Mouse (Mus musculus): Measurements from ENCODE around the gene Lrrc3. TPM values are rescaled to one million over a fixed set of nuclear protein-coding genes. Genes with fewer than 3 reads are reported as not detected.

Lrrc3 gene
- polyA plus RNA-seq, 1 experiment from 2014 or later: 23.9 TPM

- 42% methylated on average over 14 of the region's 14 CpGs for WGBS
- Histone ChIP-seq H3K4me2 (peak overlapping the region; percentile 29), H3K9me3 (no peaks in the 10 kb centered on the region), H3K27me3 (no peaks in the 10 kb centered on the region), H3K9ac (no peak overlapping the region), H3K36me3 (no peaks in the 10 kb centered on the region), H3K4me1 (replicated peaks) (no peaks in the 10 kb centered on the region), H3K27ac (replicated peaks) (no peak overlapping the region), H3K4me3 (peak overlapping the region; percentile 17; the same call in 1 of the 2 replicates)
- peak; percentile 81 for ATAC-seq (ENCODE audit: low FRiP score, low read depth)
These were observed 38.1 kb downstream of the Lrrc3 start for GRCm38 (mm10) chr10:77864067-77864761.

- no peaks in the 10 kb centered on the region for H3K36me3 ChIP-seq
- H3K9ac ChIP-seq: no peak within 1 kb of the TSS
- no peaks in the 10 kb centered on the region for H3K4me1 ChIP-seq (replicated peaks)
- ATAC-seq (ENCODE audit: low FRiP score, low read depth): no peak
- no peak within 1 kb of the TSS for H3K27ac ChIP-seq (replicated peaks)
- H3K4me2 ChIP-seq: no peak within 1 kb of the TSS
- no peak within 1 kb of the TSS for H3K4me3 ChIP-seq
- 50% methylated on average over 7 of the region's 7 CpGs for WGBS
- no peaks in the 10 kb centered on the region for H3K27me3 ChIP-seq
- no peaks in the 10 kb centered on the region for H3K9me3 ChIP-seq
These were observed 40.7 kb downstream of the Lrrc3 start, which contains the start of gene Gm3285 for GRCm38 (mm10) chr10:77861675-77862074. Gene Gm3285, plus strand, starts transcription at chr10:77861975.

DNA sequence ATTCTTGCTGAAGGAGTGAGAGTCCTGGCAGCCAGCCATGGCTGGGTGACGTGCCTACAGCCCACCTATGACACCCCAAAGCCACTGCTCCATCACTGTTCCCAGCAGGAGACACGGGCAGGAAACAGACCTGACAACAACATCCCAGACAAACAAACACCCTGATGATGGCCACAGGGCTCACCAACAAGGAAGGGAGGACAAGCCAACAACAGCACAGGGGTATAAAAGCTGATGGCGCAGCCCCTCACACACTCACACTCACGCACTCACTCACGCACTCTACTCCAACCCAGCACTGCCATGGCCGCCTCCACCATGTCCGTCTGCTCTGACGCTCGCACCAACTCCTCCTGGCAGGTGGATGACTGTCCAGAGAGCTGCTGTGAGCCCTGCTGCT is 49.8 kb downstream of the Lrrc3 start, which contains the start of gene Gm10318:
Gene Gm10318 (plus strand): TSS at position 301 of the 400 bp plus-strand sequence.
- H3K27me3 ChIP-seq: no peaks in the 10 kb centered on the region
- no peaks in the 10 kb centered on the region for H3K9me3 ChIP-seq
- H3K4me3 ChIP-seq: no peak within 1 kb of the TSS
- WGBS: 62% methylated on average over 9 of the region's 9 CpGs
- no peaks in the 10 kb centered on the region for H3K4me1 ChIP-seq (replicated peaks)
- no peak within 1 kb of the TSS for H3K4me2 ChIP-seq
- no peak within 1 kb of the TSS for H3K9ac ChIP-seq
- no peaks in the 10 kb centered on the region for H3K36me3 ChIP-seq
- H3K27ac ChIP-seq (replicated peaks): no peak within 1 kb of the TSS
- no peak for ATAC-seq (ENCODE audit: low FRiP score, low read depth)

Other genes with a start within 250 kb of the Lrrc3 start
- gene Tspear, start 216.0 kb downstream of the Lrrc3 start, polyA plus RNA-seq (2015; fragmentation: Nextera tagmentation; extraction: Ambion mirVana): 0.99 and 1.3 TPM in 2 replicates
- not detected in 2 replicates for gene Gm19402, start 211.8 kb downstream of the Lrrc3 start, polyA plus RNA-seq (2015; fragmentation: Nextera tagmentation; extraction: Ambion mirVana)
- gene Gm9508, start 205.3 kb downstream of the Lrrc3 start, polyA plus RNA-seq (2015; fragmentation: Nextera tagmentation; extraction: Ambion mirVana): not detected in 2 replicates
- not detected in 2 replicates for gene Gm10272, start 195.9 kb downstream of the Lrrc3 start, polyA plus RNA-seq (2015; fragmentation: Nextera tagmentation; extraction: Ambion mirVana)
- gene Gm10024, start 191.1 kb downstream of the Lrrc3 start, polyA plus RNA-seq (2015; fragmentation: Nextera tagmentation; extraction: Ambion mirVana): not detected in 2 replicates
- not detected in 2 replicates for gene Gm10142, start 186.7 kb downstream of the Lrrc3 start, polyA plus RNA-seq (2015; fragmentation: Nextera tagmentation; extraction: Ambion mirVana)
- gene Krtap12-1, start 181.9 kb downstream of the Lrrc3 start, polyA plus RNA-seq (2015; fragmentation: Nextera tagmentation; extraction: Ambion mirVana): not detected in 2 replicates
- gene Gm10100, start 176.1 kb downstream of the Lrrc3 start, polyA plus RNA-seq (2015; fragmentation: Nextera tagmentation; extraction: Ambion mirVana): not detected in 2 replicates
- gene Gm18596, start 159.9 kb downstream of the Lrrc3 start, polyA plus RNA-seq (2015; fragmentation: Nextera tagmentation; extraction: Ambion mirVana): not detected in 2 replicates
- not detected in 2 replicates for gene Gm9736, start 151.2 kb downstream of the Lrrc3 start, polyA plus RNA-seq (2015; fragmentation: Nextera tagmentation; extraction: Ambion mirVana)
- gene Gm3233, start 142.9 kb downstream of the Lrrc3 start, polyA plus RNA-seq (2015; fragmentation: Nextera tagmentation; extraction: Ambion mirVana): not detected in 2 replicates
- gene Gm3238, start 131.2 kb downstream of the Lrrc3 start, polyA plus RNA-seq (2015; fragmentation: Nextera tagmentation; extraction: Ambion mirVana): not detected in 2 replicates
- not detected in 2 replicates for gene Gm7138, start 125.6 kb downstream of the Lrrc3 start, polyA plus RNA-seq (2015; fragmentation: Nextera tagmentation; extraction: Ambion mirVana)
- gene Gm3250, start 120.0 kb downstream of the Lrrc3 start, polyA plus RNA-seq (2015; fragmentation: Nextera tagmentation; extraction: Ambion mirVana): not detected in 2 replicates
- gene Gm7137, start 114.3 kb downstream of the Lrrc3 start, polyA plus RNA-seq (2015; fragmentation: Nextera tagmentation; extraction: Ambion mirVana): not detected in 2 replicates
- gene Gm9639, start 107.5 kb downstream of the Lrrc3 start, polyA plus RNA-seq (2015; fragmentation: Nextera tagmentation; extraction: Ambion mirVana): not detected in 2 replicates
- gene Gm19668, start 103.4 kb downstream of the Lrrc3 start, polyA plus RNA-seq (2015; fragmentation: Nextera tagmentation; extraction: Ambion mirVana): not detected in 2 replicates
- gene Gm9507, start 90.7 kb downstream of the Lrrc3 start, polyA plus RNA-seq (2015; fragmentation: Nextera tagmentation; extraction: Ambion mirVana): not detected in 2 replicates
- not detected in 2 replicates for gene Gm2696, start 87.9 kb downstream of the Lrrc3 start, polyA plus RNA-seq (2015; fragmentation: Nextera tagmentation; extraction: Ambion mirVana)
- gene Krtap10-4, start 75.4 kb downstream of the Lrrc3 start, polyA plus RNA-seq (2015; fragmentation: Nextera tagmentation; extraction: Ambion mirVana): not detected in 2 replicates
- gene Krtap10-10, start 66.6 kb downstream of the Lrrc3 start, polyA plus RNA-seq (2015; fragmentation: Nextera tagmentation; extraction: Ambion mirVana): not detected in 2 replicates
- gene Gm36176, start 55.7 kb downstream of the Lrrc3 start, polyA plus RNA-seq (2015; fragmentation: Nextera tagmentation; extraction: Ambion mirVana): not detected in 2 replicates
- not detected in 2 replicates for gene Gm10318, start 49.7 kb downstream of the Lrrc3 start, polyA plus RNA-seq (2015; fragmentation: Nextera tagmentation; extraction: Ambion mirVana)
- not detected in 2 replicates for gene Gm3285, start 40.6 kb downstream of the Lrrc3 start, polyA plus RNA-seq (2015; fragmentation: Nextera tagmentation; extraction: Ambion mirVana)
- 5.4 and 7.1 TPM in 2 replicates for gene Trpm2, start 68.0 kb upstream of the Lrrc3 start, polyA plus RNA-seq (2015; fragmentation: Nextera tagmentation; extraction: Ambion mirVana)
- gene 1810043G02Rik, start 76.0 kb upstream of the Lrrc3 start, polyA plus RNA-seq (2015; fragmentation: Nextera tagmentation; extraction: Ambion mirVana): 46.8 and 54.5 TPM in 2 replicates
- gene Pfkl, start 107.5 kb upstream of the Lrrc3 start, polyA plus RNA-seq (2015; fragmentation: Nextera tagmentation; extraction: Ambion mirVana): 120 and 126 TPM in 2 replicates
- not detected in 2 replicates for gene Dnmt3l, start 139.4 kb upstream of the Lrrc3 start, polyA plus RNA-seq (2015; fragmentation: Nextera tagmentation; extraction: Ambion mirVana)
- gene Aire, start 141.1 kb upstream of the Lrrc3 start, polyA plus RNA-seq (2015; fragmentation: Nextera tagmentation; extraction: Ambion mirVana): 0.51 TPM in 1 of 2 replicates, not detected in the other
- 0.71 and 0.96 TPM in 2 replicates for gene Icosl, start 166.8 kb upstream of the Lrrc3 start, polyA plus RNA-seq (2015; fragmentation: Nextera tagmentation; extraction: Ambion mirVana)